Mouse (Mus musculus) retina, embryonic 14.5 days (tissue): Measurements from ENCODE around the gene Slfn2.

ENCODE experiments used
- DNase-seq: peaks from one replicate; pipeline ENCODE4 v3.0.0-alpha.2; 2015; ENCODE audit warnings: low spot score

Slfn2 gene

GRCm38 (mm10) chr11:83077714-83078422 lies 13.0 kb downstream of the Slfn2 start:
- DNase-seq, result no peak

DNA sequence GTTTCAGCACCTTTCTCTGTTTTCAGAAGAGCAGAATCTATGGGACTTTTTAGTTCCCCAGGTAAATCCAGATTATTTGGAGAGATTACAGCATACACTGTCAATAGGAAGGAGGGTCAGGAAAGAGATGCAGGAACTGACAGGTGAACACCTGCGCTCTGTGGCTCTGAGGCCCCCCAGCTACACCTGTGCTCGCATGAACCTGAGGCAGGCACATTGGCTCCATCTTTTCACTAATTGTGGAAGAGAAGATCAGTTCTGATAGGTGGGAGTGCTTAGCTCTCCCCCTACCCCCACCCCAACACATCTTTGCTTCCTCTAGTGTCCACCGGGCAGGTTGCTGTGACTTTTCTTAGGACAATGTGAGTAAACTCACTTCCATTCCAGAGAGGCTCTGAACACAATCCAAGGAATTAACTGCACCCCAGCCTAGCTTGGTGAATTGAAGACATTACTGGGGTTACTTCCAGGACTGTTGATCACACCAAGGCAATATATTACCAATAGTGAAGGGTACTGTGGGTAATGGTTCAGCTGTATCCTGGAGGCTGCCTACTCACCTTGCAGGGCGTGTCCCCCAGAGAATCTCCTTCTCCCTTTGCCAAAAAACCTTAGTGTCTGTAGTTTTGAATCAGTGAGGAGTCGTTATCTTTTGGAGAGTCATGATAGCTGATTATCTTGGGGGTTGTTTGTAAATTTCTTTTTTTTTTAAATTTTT lies 13.7 kb downstream of the Slfn2 start:
- no peak for DNase-seq

- no peak for DNase-seq
These were observed 14.7 kb downstream of the Slfn2 start for GRCm38 (mm10) chr11:83079487-83080199.

- DNase-seq, result no peak
These were observed 18.0 kb downstream of the Slfn2 start for GRCm38 (mm10) chr11:83082741-83083473.

DNA sequence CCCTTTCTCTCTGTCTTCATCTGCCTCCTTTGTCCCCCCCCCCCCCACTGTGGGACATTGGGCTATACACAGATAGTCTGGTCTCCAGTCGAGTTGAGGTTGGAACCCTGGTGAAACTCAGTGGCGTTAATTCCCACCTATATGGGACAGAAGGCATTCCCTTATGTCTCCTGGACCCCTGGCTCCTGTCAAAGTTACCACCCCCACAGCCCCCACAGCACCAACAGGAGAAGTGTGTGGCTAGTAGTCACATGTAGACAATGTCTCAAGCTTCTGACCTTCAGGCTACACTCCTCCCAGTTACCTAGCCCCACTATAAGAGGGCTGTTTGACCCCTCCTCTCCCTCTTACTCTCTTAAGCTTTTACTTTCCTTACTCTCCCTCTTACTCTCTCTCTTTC lies 19.2 kb downstream of the Slfn2 start:
- DNase-seq, result no peak

DNA sequence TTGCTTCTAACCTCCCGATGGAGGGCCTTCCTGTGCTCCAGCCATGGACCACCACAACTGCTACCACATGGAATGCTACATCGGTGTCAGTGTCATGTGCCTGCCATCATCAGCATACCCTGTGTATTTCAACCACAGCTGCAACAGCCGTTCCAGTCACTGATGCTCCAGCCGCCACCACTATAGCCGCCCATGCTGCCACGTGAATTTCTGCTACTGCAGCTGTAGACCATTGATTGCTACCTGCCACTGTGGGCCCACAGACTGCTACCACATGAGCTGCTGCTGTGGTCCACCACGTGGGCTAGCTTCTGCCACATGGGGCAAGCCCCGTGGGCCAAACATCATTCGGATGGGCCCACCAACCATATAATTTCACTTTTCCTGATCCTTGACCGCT lies 19.8 kb downstream of the Slfn2 start:
- DNase-seq, result no peak

- peak; percentile 28 for DNase-seq
These were observed 50.2 kb downstream of the Slfn2 start for GRCm38 (mm10) chr11:83115138-83115537.

DNA sequence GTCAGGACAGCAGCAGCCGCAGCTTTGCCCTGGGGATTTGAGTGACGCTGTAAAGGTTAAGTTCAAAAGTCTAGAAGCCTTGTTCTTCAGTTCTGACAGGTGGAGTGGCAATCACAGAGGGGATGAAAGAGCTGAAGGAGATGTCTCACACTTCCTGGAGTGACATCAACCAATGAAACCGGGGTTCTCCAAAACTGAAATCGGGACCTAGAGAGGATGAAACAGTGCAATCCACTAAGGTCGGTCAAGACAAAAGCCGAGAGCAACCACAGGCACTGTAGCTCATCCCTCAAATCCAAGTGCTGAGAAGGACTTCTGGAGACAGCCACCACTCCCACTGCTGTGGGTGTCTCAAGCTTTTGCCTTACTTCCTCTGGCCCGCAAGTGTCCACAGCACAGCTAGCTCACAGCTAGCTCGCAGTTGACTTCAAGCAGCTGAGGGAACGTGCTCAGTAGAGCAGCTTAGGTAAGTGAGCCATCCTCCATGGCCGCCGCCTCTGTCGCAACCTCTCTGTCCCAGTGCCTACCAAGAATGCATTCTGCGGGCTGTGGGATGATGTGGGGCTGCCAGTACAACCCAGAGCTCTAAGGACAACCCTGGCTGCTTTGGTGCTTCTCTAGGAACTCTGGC lies 51.8 kb downstream of the Slfn2 start, which contains the start of gene Slfn1:
Slfn1 (plus strand) TSS at position 253 of the 631 bp plus-strand sequence.
- DNase-seq, result no peak

DNA sequence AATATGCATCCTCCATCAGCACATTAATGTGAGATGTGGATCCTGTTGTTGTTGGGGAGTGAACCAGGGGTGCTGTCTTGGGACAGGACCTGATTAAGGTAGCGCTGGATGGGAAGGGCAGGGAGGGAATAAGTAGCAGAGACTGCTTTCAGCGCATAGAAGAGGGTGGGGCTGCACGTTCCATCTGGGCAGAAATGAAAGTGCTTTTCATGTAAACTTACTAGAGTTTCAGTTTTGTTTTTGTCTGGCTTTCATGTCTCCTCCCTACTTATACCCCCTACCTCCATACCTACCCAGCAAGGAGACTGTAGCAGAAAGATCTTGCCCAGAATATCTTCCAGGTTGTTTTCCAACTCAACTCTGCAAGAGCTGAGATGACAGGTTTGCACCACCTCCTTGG lies 53.1 kb downstream of the Slfn2 start:
- no peak for DNase-seq
